Mouse (Mus musculus) frontal cortex, postnatal 14 days (tissue): ENCODE measurements around the gene Sae1.
"Not testable (repeated sequence)": the region's sequence is repeated elsewhere in the genome, so short reads cannot be mapped to it uniquely, and the experiment has no call there.

Experiments
- DNase-seq, 2 experiments: peaks; one replicate each; pipeline ENCODE4 v3.0.0; 2022; ENCODE audit warnings: low spot score in 2 of 2

Gene Sae1

DNA sequence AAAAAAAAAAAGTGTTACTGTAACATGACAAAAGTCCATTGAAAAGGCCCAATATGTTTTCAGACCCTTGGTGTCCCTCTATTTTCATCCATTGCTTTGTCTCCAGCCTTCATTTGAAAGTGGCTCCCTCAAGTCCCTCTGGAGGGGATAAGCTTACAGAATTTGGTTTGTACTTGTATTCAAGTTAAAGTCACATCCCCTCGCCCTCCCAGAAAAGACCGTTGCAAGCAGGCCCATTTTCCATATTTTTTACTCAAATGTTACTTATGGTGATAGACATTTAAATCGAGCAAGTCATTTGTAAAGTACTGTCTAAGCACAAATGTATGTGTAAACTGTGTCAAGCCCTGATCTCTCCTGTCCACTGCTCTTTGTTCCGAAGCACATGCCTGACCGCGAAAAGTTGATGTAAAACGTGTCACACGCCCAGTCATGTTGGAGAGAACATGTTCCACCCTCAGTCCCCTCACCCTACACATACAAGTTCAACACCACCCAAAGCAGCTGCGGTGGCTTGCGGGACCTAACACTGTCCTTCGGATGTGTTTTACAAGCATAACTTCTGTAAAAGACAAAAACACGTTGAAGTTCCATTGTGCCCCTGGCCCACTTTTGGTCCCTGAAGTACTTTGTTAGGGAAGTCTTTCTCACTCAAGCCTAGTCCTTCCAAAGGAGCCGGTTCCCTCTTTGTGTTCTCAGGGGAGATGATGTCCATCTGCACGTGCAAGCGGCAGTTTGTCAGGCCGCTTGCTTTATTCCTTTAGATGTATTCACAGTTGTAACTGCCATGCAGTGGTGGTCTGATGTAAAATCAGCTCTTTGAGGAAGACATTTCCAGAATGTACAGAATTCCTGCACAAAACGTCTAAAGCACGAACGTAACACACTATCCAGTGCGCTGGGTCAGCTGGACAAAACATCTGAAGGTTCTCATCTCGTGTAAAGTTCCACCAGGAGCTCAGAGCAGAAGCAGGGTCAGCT, 15.7 kb upstream of the Sae1 start:
- no peak for DNase-seq

DNA sequence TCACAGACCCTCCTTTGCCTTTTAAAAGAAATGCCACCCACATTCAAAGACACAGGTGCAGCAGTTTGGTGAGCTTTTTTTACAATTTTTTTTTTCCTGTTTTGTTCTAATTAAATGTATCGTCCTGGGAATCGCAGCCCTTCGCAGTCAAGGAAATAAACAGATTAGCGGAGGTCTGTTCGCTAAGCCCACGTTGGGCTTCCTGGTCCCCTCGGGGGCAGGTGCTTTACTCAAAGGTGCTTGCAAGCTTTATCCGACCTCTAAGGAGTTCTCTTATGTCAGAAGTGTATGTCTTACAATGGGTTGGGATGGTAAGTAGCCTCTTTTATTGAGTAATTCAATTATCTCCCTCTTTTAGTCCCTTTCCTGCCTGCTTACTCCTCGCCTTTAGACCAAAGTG, 14.8 kb upstream of the Sae1 start:
- no peak for DNase-seq

DNA sequence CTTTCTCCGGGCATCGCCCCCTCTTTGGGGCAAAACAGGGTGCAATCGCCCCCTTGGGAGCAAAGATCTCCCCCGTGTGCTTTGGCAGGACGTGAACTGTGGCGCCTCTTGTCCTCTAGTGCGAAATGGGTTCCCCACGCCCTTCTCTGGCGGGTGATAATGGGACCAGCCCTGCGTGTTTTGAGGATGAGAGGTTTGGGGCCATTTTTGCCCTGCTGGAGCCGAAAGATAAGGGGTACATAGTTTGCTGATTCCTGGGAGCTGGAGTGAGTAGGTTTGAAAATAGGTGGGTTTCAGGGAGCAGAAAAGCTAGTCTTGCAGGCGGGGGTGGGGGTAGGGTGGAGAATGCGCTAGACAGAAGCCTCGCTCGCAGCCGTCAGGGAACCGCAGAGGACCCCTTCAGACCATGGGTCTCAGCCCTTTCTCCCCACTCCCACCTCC, 14.4 kb upstream of the Sae1 start:
- DNase-seq: peak; percentile 19 to 29

DNA sequence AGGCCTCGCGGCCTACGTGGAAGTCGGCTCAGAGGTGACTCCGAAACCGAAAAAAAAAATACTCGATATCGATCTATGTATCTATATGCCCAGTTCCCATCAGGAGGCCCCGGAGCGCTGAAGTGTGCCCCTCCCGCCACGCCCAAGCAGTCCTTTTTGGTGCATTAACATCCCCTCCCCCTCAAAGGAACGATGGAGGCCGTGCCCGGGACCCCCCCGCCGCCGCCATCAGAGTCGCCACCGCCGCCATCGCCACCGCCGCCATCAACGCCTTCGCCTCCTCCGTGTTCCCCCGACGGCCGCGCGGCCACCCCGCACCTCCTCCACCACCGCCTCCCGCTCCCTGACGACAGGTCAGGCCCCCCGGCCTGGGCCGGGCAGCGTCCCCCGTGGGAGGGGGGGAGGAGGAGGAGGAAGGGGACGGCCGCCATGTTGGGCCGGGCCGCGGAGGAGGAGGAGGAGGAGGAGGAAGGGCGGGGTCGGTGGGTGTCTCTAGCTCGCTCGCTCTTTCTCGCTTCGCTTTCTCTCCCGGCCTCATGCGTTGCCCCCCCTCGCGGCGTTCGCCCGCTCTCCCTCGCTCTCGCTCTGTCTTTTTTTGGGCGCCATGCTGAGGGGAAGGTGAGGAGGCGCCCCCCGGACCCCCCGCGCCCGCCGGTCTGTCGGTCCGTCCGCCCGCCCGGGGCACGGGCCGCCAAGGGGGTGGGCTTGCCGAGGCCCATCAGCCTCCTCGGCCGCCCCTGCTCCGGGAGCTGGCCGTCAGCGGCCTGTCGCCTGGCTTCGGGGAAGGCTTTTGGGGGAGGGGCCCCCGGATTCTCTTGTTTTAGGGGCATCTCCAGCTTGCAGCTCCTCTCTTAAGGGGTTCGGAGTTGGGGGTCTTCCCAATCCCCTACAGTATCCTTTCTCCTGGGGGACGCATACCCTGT, 13.3 kb upstream of the Sae1 start, which contains the start of gene Zc3h4:
Gene Zc3h4, plus strand, starts transcription at position 222 of the 923 bp plus-strand sequence.
- peak; percentile 72 to 80 for DNase-seq

DNA sequence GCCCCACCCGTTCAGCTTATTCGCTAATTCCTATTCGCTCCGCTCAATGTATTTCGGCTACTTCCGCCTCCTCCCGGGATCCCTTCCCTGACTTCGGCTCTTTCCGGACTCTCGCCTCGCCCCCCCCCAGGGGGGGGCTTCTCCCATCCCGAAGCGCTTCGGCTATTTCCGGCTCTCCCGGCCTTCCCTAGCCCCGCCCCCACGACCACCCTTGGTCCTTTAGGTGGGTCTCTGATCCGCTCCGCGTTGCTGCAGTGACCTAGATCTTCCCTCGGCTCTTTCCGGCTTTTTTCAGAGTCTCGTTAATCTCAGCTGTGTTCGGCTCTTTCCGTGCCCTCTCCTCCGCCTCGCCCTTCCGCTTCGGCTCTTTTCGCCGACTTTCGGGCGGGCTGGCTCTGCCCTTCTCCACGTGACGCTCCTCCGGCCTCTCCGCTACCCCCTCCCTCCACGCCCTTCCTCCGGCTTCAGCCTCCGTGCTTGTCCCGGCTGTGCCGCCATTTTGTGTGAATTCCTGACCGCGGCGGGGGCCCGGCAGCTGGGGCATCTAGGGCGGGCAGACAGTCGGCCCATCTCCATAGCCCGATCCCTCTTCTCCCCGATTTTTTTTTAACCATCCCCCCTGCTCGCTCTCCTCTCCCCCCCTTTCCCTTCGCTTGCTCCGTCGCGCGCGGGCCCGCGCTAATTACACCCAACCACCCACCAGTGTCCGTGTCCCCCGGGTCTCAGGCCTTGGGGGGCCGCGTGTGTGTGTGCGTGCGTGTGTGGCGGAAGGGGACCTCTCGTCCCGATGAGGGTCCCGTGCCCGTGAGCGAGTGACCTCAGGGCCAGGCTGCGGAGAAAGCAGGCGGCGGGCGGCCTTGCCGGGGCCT, 12.4 kb upstream of the Sae1 start:
- DNase-seq: peak; percentile 97 to 98

DNA sequence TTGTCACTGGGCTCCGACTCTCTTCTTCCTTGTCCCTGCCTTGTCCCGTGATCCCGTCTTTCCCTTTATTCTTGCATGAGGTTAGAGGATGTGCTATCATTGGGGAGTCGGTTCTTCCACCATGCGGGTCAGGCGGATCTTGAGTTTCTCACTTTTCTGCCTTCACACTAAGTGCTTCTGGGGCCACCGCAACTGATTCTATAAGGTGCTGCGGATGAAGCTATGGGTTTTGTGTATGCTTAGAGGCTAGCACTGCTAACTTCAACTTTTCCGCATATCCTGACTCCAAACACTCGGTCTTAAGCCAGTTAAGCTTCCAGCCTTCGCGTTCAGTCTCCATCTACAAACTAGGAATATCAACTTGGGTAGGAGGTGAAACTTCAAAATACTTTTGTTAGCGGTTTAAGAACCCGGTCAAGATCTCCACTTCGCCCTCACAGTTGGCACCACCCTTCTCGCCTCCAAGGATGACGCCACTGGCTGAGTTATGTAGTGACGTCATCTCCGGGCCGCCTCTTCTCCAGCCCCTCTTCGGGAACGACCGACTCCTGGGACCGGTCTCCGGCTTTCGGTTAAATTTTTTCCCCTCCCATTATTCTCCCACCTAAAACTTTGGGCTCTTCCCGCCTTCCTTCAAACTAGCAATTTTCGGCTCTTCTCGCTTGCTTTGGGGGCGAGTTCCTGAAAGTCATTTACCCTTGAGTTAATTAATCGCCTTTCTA, 11.7 kb upstream of the Sae1 start:
- peak; percentile 88 for DNase-seq

DNA sequence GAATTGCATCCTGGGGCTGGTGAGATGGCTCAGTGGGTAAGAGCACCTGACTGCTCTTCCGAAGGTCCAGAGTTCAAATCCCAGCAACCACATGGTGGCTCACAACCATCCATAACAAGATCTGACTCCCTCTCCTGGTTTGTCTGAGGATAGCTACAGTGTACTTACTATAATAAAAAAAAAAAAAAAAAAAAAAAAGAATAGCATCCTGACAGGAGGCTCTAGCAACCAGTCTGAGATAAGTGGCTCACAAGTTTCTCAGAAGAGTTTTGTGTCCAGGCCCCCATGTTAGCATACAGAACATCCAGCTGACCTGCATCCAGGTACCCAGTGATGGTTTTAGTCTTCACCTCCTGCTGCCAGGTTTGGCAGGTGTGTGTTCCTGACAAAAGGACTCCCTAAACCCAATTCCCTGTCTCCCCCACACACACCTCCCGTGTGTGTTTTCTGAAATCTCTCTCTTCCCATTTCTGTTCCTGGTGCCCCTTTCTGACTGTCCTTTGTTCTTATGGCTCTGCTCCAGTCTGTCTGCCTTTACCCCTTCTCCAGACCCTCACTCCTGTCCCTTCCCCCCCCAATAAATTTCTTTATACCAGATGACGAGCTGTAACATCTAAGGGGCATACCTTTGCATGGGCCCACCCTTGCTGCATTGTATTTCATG, 10.9 kb upstream of the Sae1 start:
- no peak for DNase-seq

DNA sequence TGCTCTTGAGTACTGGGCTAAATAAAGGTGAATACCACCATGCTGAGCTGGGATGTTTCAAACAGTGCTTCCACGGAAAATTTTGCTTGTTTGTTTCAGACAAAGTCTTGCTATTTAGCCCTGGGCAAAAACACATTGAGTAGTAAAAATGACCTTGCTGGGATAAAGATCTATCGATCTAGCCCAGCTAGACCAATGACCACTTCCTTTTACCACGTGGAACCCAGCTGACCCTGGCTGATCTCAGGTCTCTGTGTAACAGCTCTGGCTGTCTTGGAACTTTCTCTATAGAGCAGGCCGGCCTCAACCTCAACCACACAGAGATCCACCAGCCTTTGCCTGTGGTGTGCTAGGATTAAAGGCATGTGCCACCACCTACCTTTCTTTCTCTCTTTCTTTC, 9.9 kb upstream of the Sae1 start:
- no peak for DNase-seq

DNA sequence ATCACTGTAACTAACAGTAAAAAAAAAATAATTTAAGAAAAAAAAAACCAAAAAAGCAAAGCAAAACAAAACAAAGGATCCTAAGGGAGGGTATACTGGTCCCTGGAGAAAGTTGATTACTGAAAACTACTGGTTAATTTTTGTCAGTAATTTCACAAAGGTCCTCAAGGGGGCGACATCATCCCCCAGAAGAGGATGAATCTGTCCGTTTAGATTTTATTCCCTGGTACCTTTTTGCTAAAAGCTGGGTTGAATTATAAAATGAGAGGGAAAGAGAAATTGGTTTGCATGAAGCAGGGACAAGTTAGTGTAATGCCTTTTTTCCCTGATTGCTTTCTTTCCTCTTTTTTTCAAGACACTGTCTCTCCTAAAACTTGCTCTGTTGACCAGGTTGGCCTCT, 8.3 kb upstream of the Sae1 start:
- no peak for DNase-seq

DNA sequence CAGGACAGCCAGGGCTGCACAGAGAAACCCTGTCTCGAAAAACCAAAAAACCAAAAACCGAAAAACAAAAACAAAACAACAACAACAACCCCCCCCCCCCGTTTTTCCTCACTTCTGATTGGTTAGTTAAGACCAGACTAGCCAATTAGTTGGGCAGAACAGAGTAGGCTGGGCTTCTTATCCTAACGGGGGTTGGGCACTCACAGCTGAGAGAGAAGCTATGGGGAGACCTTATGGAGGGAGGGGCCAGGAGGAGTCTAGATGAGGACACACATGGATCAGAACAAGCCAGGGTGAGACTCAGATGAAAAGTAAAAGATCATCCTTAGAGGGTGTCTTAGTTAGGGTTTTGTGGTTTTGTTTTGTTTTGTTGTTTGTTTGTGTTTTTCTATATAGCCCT, 5.3 kb upstream of the Sae1 start:
- DNase-seq: no peak

DNA sequence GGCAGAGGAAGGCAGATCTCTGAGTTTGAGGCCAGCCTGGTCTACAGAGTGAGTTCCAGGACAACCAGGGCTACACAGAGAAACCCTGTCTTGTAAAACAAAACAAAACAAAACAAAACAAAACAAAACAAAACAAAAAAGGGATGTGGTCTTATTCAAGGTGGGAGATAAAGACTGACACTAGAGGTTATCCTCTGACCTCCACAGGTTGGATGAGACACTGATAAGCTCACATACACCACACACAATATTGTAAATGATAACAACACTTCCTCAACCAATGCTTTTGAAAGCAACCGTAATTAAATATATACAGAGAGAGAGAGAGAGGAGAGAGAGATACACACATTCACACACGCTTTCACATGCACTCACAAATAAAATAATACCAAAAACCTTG, 2.3 kb upstream of the Sae1 start:
- not testable (repeated sequence) for DNase-seq

DNA sequence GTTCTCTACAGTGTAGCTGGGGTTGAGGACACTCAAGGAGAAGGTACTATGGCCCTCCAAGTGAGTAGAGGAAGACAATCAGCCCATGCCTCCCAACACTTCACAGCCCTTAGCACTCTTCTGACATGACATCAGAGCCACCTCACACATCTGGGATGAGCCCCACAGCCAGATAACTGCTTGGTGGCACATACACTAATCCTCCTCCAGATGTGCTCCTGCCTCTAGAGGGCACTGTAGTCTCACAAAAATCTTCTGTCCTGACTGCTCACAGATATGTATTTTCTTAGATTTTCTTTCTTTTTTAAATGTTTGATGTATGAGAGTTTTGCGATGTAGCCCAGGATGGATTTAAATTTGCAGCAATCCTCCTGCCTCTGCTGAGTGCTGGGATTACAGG, 11.1 kb downstream of the Sae1 start:
- no peak for DNase-seq

DNA sequence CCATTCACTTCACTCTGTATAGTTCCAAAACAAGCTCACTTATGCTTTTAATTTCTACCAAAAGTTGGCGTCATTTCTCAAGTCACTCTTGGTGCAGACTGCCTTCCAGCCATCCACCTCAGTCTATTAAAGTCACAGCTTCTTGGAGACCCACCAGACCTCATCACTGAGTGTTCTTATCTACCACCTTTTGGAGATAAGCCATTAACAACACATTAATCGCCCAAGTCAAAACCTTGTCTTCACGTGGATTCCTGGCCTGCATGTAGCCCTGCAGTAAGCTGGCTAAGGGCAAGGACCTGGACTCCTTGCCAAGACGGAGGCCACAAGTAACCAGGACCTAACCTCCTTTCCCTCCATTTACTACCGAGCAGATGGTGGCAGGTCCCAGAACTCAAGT, 12.6 kb downstream of the Sae1 start:
- DNase-seq: no peak

DNA sequence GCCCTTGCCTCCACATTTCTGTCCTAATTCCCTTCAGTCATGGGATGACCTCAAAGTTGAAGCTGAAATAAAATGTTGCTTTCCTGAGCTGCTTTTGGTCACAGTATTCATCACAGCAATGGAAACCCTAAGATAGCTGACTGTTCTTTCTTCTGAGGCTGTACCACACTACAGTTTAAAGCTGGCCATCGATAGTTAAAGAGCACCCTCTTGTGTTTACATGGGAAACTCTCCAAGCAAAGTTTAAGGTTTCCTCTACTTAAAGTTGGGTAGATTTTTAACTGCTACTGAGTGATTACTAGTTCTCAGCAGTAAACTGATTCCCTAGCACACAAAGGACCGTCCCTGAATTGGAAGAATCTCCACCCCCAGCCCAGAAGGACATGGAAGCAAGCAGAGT, 13.9 kb downstream of the Sae1 start:
- no peak for DNase-seq

DNA sequence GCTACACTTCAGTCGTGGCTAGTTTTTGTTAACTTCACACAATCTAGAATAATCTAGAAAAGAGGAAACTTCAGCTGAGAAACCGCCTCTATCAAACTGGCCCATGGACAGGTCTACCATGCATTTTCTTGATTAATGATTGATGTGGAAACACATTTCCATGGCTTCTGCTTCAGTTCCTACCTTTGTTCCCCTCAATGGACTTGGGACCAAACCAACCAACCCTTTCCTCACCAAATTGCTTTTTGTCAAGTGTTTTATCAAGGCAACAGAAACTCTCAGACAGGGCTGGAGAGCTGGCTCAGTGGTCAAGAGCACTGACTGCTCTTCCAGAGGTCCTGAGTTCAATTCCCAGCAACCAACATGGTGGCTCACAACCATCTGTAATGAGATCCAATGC, 17.0 kb downstream of the Sae1 start:
- DNase-seq: no peak

DNA sequence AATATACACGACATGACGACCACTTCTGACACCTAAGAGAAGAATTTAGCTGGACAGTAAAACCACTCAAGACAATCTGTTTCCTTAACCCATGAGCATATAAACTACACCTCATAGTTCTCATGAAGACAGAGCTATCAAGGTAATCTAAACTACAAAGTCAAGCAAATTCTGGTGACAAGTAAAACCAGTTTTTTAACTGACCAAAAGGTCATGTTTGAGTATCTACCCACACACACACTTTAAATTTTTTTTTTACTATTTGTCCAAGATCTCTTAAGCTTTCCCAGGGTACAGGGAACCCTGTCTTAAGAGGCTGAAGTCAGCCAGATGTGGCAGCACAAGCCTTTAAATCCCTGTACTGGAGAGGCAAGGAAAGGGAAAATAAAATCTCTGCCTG, 18.8 kb downstream of the Sae1 start:
- DNase-seq: no peak

DNA sequence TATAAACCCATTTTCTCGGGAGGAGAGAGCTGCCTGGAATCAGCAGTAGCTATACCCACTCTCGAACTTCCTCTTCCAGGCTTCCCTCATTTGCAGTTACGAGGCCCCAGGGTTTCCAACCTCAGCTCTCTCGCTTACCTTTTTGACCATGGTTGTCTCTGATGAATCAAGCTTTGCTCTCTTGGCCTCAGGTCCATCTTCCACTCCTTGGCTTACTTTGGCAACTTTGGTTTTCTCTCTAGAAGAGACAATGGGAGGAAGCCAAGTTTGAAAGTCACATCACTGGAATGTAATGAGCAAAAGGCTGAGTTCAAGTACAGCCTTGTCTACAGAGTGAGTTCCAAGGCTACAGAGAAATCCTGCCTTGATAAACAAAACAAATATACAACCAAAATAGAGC, 20.9 kb downstream of the Sae1 start:
- no peak for DNase-seq

DNA sequence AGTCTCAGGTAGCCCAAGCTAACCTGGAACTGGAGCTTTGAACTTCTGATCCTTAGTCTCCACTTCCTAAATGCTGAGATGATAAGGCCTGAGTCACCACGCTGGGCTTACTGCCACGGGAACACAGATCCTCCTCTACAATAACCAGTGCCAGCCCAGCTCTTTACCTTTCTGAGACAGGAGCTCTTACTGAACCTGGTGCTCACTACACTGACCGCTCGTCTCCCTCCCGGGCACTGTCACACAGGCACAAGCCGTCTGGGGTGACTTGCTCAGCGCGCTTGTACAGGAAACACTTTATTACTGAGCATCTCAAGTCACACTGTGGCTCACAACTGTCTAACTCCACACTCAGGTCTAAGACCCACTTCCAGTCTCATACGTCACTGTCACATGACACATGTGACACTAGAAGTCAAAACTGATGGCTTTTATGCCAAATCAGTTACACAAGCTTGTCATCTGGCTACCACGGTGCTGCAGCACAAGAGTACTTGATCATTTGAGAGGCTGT, 21.4 kb downstream of the Sae1 start:
- DNase-seq: no peak

DNA sequence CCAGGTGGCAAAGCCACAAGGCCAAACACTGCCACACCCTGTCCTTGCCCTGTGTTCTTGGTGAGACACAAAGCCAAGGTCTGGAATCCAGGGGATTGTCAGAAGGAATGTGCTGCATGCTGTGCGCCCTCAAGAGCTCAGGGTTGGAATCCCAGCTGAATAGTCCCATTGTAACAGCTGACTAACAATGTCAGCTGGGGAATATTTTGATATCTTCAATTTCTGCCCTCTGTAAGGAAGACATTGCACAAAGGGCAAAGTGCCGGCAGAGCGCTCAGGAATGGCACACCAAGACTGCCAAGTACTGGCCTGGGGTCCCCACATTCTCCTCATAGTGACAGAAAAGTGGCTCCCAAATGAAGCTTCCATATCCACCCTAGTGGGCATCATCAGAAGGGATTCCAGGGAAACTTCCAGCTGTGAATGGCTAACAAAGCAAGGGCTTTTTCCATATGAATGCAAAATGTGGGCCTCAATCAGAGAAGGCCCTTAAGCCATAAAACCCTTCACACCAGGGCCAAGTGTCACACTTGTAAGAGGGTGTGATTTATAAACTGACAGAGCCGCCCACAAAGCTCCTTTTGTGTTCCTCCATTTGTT, 22.6 kb downstream of the Sae1 start:
- no peak for DNase-seq

DNA sequence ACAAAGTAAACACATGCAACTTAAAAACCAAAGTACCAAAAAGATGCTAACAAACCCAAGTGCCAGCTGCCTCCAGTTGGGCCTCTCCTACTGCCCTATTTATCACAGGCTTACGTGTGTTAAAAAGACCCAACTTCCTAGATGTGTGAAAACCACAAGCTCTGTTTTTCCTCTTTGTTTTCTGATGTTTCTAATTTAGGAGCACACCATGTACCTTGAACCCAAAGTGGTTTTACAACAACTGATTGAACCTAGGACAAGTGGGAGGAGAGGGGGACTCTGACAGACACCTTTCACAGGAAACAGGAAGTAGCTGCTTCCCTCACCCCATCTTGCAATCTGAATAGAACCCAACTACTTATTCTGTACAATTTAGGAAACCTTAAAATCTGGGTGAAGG, 23.3 kb downstream of the Sae1 start:
- DNase-seq: no peak
